Mouse (Mus musculus): Measurements from ENCODE around the gene Dars2.

DNA sequence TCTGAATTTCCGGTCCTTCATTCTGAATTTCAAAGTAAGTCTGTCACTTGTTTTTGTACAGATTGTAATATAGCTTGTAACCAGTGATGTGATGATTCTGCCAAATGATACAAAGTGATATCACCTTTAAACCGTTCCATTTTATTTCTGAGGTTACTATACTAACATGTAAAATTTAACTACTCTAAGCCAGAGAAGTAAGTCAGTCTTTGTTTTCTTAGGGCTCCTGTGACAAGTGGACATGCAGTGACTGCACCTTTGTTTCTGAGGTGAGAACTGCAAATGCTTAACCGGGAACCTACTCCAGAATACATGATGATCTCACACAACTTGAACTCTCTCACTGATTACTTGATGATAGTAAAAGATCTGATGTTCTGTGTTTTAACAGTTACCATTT is 32.5 kb downstream of the Dars2 start:
- no peak for TF ChIP-seq CTCF (IDR thresholded peaks at IDR 0.05; ENCODE audit: low read depth)
- no peak for TF ChIP-seq EP300 (optimal IDR thresholded peaks at IDR 0.05)

All from stomach, postnatal 0 days (tissue).